Mouse (Mus musculus) right cerebral cortex, postnatal 14 days (tissue): ENCODE data around the gene Gm10638.

Experiments used
- DNase-seq: peaks from one replicate; pipeline ENCODE4 v3.0.0; 2022

Gm10638 gene

DNA sequence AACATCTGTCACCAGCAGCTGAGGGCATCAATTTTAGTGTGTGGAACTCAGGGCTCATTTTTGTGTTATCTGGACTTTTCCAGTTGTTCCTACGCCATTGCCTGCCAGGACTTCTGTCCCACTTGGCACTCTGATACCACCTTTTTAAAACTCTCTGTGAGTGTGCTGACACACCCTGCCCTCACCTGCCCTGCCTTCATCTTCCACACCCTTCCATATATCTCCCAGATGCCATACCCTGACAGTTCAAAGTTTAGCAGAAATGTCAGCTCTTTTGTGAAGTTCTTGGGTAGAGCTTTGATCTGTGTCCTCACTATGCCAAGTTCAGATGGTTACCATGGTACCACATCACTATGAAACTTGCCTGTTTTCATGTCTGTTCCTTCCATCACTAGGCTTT is 44.1 kb downstream of the Gm10638 start:
- DNase-seq = no peak

DNA sequence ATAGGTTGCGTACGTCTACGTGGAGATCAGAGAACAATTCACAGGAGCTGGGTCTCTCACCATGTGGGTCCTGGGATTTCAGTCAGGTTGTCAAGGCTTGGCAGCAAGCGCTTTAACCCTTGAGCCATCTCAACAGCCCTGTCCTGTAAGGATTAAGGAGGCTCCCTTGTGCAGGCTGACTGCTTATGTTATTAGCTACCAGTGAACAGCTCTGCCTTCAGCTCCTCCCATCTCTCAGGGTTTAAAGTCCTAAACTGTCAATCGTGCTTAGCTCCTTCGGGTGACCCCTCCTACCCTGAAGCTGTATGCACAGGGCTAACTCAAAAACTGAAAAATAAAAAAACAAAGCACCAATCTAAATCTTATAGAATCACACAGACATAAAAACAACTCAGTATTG is 46.0 kb downstream of the Gm10638 start:
- DNase-seq = no peak

DNA sequence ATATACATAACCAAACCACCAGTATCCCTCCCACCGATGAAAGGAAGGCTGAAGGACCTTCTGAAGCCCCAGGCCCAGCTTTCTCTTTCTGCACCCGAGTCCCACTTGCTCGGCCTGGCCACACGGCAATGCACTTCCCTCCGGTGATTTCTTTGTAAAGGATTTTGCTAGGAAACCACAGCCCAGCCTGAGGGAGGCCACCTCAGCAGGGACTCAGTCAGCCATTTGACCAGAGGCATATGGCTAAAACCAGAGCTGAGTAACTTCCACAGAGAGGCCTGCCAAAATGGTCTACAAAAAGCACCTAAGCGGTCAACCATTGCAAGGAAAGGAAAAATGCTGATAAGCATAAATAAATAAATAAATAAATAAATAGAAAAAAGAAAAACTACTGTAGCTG is 49.2 kb downstream of the Gm10638 start:
- DNase-seq = no peak
